In the genomic region with DNA sequence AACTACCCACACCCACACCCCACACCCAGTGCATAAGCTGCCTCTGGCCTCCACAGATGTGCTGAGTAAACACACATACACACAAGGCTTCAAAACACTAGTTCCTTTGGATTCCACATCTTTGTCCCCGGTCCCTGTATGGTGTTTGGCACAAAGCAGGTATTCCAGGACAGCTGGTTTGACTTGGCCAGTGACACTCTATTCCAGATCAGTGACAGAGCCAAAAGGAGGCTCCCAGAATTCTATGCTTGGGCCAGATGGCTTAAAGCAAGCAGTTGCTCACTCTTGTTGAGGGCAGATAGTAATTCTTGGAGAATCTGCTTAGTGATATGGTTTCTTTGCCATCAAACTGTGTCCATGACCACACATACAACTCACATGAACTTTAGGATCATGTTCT, we compare ENCODE assay signal across 16 mouse cellular contexts. TPM values are rescaled to one million over a fixed set of nuclear protein-coding genes. Genes with fewer than 3 reads are reported as not detected.
"Had no signal": no experiment of that assay in that cellular context is flagged by ENCODE, and none has a peak within 500 bp of the region (broad histone marks: within the 10 kb centered on the region; RNA-seq: fewer than 3 reads in every experiment).

No protein-coding gene starts in this region.

- DNase-seq: kidney, postnatal 36 days; layer of hippocampus, adult 9-11 months; layer of hippocampus, postnatal 36 days; lung, adult 18-20 months; retina, postnatal 1 day; right cerebral cortex, postnatal 4 days; spleen, adult 18-20 months; thymus, adult 18-20 months; thymus, postnatal 14 days had no signal

- H3K27ac ChIP-seq: kidney, postnatal 0 days; limb, embryonic 13.5 days; liver, embryonic 14.5 days; midbrain, embryonic 12.5 days; neural tube, embryonic 13.5 days had no signal

- H3K4me3 ChIP-seq: limb, embryonic 13.5 days; midbrain, embryonic 12.5 days; neural tube, embryonic 13.5 days had no signal

RNA-seq across cellular contexts. Expression of gene Spata32, which starts 16.2 kb away (rescaled TPM):
- total RNA-seq: liver, adult 2 months; megakaryocyte-erythroid progenitor cell, adult 5-6 weeks had no signal

RNA-seq across cellular contexts. Expression of gene 1700023F06Rik, which starts 26.1 kb away (rescaled TPM):
- total RNA-seq: liver, adult 2 months; megakaryocyte-erythroid progenitor cell, adult 5-6 weeks had no signal
